Mouse (Mus musculus) midbrain, embryonic 11.5 days (tissue): ENCODE measurements around the gene Hist1h2ai. TPM values are rescaled to one million over a fixed set of nuclear protein-coding genes. Genes with fewer than 3 reads are reported as not detected.
A peak's percentile ranks its signal among the peaks of the same experiment; 100 is the strongest.
"Not testable (repeated sequence)": the region's sequence is repeated elsewhere in the genome, so short reads cannot be mapped to it uniquely, and the experiment has no call there.

Source experiments
- ATAC-seq: fragments of 200-750 bp; cut with Nextera tagmentation; 2 replicates; pipeline ENCODE4 v1.8.0; 2017; ENCODE audit warnings: moderate TSS enrichment, moderate library complexity; ENCODE audit not compliant: low FRiP score
- DNase-seq: peaks from one replicate; pipeline ENCODE4 v3.0.0; 2015; ENCODE audit warnings: low spot score; ENCODE audit errors: missing footprints
- H3K27ac ChIP-seq: fragments of 300-500 bp; sonication (generic); 2 replicates; pipeline ENCODE4 v1.5.1; 2014; ENCODE audit warnings: low read depth, low read length
- H3K27me3 ChIP-seq: fragments of 300-500 bp; sonication (generic); 2 replicates; pipeline ENCODE4 v1.6.1; 2014; ENCODE audit warnings: mild to moderate bottlenecking, low read length, moderate library complexity, mixed read lengths; ENCODE audit not compliant: control insufficient read depth, insufficient read depth
- H3K36me3 ChIP-seq: fragments of 300-500 bp; sonication (generic); 2 replicates; pipeline ENCODE4 v1.6.1; 2014; ENCODE audit warnings: mild to moderate bottlenecking, low read length, moderate library complexity, mixed read lengths; ENCODE audit not compliant: control insufficient read depth, insufficient read depth
- H3K4me1 ChIP-seq: fragments of 300-500 bp; sonication (generic); 2 replicates; pipeline ENCODE4 v1.6.1; 2014; ENCODE audit warnings: low read length; ENCODE audit not compliant: control insufficient read depth, insufficient read depth
- H3K4me2 ChIP-seq: fragments of 300-500 bp; sonication (generic); 2 replicates; pipeline ENCODE4 v1.6.1; 2014; ENCODE audit warnings: mild to moderate bottlenecking, moderate library complexity
- H3K4me3 ChIP-seq: fragments of 300-500 bp; sonication (generic); 2 replicates; pipeline ENCODE4 v1.5.1; 2014; ENCODE audit warnings: low read depth, low read length
- H3K9ac ChIP-seq: fragments of 300-500 bp; sonication (generic); 2 replicates; pipeline ENCODE4 v1.6.1; 2014; ENCODE audit warnings: low read length
- H3K9me3 ChIP-seq: fragments of 300-500 bp; sonication (generic); 2 replicates; pipeline ENCODE4 v1.6.1; 2016; ENCODE audit warnings: low read length; ENCODE audit not compliant: control insufficient read depth
- WGBS: fragments of 180-500 bp; shearing (Covaris S2); extraction: QIAGEN DNeasy Blood & Tissue Kit; methylation state at CpG from one replicate; pipeline ENCODE4 v1.1.7; 2014; 5-methylcytosine and 5-hydroxymethylcytosine counted together
- polyA plus RNA-seq: library from polyadenylated mRNA; unstranded; fragments of >200 nt; fragmentation: Nextera tagmentation; extraction: Ambion mirVana; gene quantifications from 2 replicates; pipeline ENCODE4 v1.2.1, GENCODE M21; 2014

The Hist1h2ai gene
- polyA plus RNA-seq, 1 experiment from 2014 or later, result 19.8 TPM

- Histone ChIP-seq H3K4me3 (peak overlapping the region; percentile 44), H3K4me1 (peaks cover 16% of the 10 kb centered on the region), H3K9me3 (no peaks in the 10 kb centered on the region), H3K4me2 (peak overlapping the region; percentile 80), H3K27ac (peak overlapping the region; percentile 92), H3K36me3 (no peaks in the 10 kb centered on the region), H3K9ac (peak overlapping the region; percentile 75), H3K27me3 (no peaks in the 10 kb centered on the region)
- ATAC-seq (no peak), DNase-seq (peak; percentile 94)
- under 1% methylated on average over 22 of the region's 22 CpGs for whole genome bisulfite sequencing
Measured at GRCm38 (mm10) chr13:21715131-21715863, 925 bp upstream of the Hist1h2ai start.

DNA sequence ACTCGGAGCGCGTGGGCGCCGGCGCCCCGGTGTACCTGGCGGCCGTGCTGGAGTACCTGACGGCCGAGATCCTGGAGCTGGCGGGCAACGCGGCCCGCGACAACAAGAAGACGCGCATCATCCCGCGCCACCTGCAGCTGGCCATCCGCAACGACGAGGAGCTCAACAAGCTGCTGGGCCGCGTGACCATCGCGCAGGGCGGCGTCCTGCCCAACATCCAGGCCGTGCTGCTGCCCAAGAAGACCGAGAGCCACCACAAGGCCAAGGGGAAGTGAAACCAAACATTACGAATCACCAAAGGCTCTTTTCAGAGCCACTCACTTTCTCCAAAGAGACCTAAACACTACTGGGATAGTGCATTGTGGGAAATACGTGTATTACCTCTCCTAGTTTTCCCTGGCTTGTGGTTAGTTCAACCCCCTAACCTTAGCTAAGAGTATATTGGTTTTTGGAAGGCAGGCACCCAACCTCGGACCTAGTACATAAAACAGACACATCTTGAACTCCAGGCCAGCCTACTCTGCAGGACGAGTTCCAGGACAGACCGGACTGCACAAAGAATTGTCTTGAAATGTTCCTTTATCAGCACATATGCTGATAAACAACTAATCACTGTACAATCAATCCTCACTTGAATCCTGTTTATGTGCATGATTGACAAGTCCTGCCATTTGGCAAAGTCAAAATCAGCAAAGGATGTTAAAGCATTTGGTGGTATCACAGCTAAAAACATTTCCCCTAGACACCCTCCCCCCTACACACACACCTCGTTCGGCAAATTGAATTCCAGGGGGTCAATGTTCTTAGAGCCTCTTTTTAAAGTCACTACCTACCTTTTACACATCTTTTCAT is 544 bp downstream of the Hist1h2ai start:
- peak overlapping the region; percentile 94 for H3K27ac ChIP-seq
- WGBS, result 1% methylated on average over 9 of the region's 38 CpGs
- DNase-seq (peak; percentile 97), ATAC-seq (peak; percentile 28; the same call in 1 of the 2 replicates)
- H3K9ac ChIP-seq, result peak overlapping the region; percentile 84
- peak overlapping the region; percentile 44 for H3K4me3 ChIP-seq
- not testable (repeated sequence) for H3K9me3 ChIP-seq, H3K27me3 ChIP-seq, H3K36me3 ChIP-seq
- H3K4me1 ChIP-seq, result peaks cover 18% of the 10 kb centered on the region
- H3K4me2 ChIP-seq, result peak overlapping the region; percentile 89

DNA sequence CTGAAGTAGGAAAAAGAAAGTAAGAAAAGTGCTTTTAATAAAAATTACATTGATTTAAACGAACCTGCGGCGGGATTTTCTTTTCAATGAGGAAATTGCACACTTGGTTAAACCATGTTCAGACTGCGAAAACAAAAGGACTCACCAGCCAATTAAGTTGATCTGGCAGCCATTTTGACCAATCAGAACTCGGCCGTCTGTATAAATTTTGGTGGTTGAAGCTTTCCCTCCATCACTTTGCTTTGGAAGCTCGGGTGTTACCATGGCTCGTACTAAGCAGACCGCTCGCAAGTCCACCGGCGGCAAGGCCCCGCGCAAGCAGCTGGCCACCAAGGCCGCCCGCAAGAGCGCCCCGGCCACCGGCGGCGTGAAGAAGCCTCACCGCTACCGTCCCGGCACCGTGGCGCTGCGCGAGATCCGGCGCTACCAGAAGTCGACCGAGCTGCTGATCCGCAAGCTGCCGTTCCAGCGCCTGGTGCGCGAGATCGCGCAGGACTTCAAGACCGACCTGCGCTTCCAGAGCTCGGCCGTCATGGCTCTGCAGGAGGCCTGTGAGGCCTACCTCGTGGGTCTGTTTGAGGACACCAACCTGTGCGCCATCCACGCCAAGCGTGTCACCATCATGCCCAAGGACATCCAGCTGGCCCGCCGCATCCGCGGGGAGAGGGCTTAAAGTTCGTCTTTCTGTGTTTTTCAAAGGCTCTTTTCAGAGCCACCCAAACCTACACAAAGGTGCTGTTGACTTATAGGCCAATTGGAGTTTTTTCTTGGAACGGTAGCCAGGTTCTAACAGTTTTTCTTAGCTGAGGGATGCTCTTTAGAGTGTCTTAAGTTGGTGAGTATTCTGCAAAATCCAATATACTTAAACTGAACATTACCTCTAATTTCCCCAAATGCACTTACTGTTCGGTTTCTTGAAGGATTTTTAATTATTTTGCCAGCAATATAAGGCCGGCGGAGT is 1.5 kb downstream of the Hist1h2ai start, which contains the start of gene Hist1h3h:
TSS of gene Hist1h3h (plus strand) at position 263 of the 961 bp plus-strand sequence.
- not testable (repeated sequence) for H3K36me3 ChIP-seq, H3K9me3 ChIP-seq, H3K27me3 ChIP-seq
- peak within 1 kb of the TSS; percentile 84 for H3K9ac ChIP-seq
- under 1% methylated on average over 25 of the region's 56 CpGs for WGBS
- H3K4me3 ChIP-seq, result peak within 1 kb of the TSS; percentile 44
- peak within 1 kb of the TSS; percentile 89 for H3K4me2 ChIP-seq
- peaks cover 20% of the 10 kb centered on the region for H3K4me1 ChIP-seq
- ATAC-seq, result peak; percentile 54
- DNase-seq, result peak; percentile 99
- peak within 1 kb of the TSS; percentile 94 for H3K27ac ChIP-seq

GRCm38 (mm10) chr13:21718381-21719080 is 2.3 kb downstream of the Hist1h2ai start:
- DNase-seq (peak; percentile 93), ATAC-seq (no peak)
- Histone ChIP-seq H3K27ac (peak overlapping the region; percentile 88), H3K9ac (peak overlapping the region; percentile 77), H3K36me3 (no peaks in the 10 kb centered on the region), H3K9me3 (no peaks in the 10 kb centered on the region), H3K4me2 (peak overlapping the region; percentile 70), H3K4me3 (peak overlapping the region; percentile 32), H3K4me1 (peaks cover 22% of the 10 kb centered on the region), H3K27me3 (no peaks in the 10 kb centered on the region)
- WGBS, result 57% methylated on average over 4 of the region's 4 CpGs

DNA sequence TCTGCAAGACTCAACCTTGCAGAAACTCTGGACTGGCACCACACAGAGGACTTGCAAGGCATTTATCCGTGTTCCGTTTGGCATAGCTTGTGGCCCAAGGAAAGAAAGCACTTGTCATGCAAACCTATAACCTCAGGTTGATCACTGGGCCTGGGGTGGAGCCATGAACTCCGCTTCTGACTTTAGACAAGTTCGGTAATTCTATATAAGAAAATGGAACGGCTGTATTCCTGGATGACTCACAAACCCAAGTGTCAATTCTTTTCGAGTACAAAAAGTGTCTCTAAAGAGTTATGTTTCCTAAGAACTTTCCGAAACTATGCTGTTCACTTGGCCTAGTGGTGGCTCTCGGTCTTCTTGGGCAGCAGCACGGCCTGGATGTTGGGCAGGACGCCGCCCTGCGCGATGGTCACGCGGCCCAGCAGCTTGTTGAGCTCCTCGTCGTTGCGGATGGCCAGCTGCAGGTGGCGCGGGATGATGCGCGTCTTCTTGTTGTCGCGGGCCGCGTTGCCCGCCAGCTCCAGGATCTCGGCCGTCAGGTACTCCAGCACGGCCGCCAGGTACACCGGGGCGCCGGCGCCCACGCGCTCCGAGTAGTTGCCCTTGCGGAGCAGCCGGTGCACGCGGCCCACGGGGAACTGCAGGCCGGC is 5.0 kb downstream of the Hist1h2ai start:
- Histone ChIP-seq H3K4me3 (peak overlapping the region; percentile 28), H3K4me2 (peak overlapping the region; percentile 49), H3K4me1 (peaks cover 14% of the 10 kb centered on the region), H3K27ac (peak overlapping the region; percentile 94), H3K9ac (peak overlapping the region; percentile 76)
- DNase-seq (peak; percentile 90), ATAC-seq (peak; percentile 18)
- 3% methylated on average over 17 of the region's 44 CpGs for WGBS
- not testable (repeated sequence) for H3K9me3 ChIP-seq, H3K27me3 ChIP-seq, H3K36me3 ChIP-seq

- H3K27me3 ChIP-seq, H3K36me3 ChIP-seq, H3K9me3 ChIP-seq: not testable (repeated sequence)
- DNase-seq (peak; percentile 98), ATAC-seq (peak; percentile 94)
- Histone ChIP-seq H3K4me1 (peaks cover 12% of the 10 kb centered on the region), H3K9ac (peak within 1 kb of the TSS; percentile 76), H3K27ac (peak within 1 kb of the TSS; percentile 94), H3K4me3 (peak within 1 kb of the TSS; percentile 28), H3K4me2 (peak within 1 kb of the TSS; percentile 49)
- WGBS, result 0% methylated on average over 37 of the region's 37 CpGs
Measured at GRCm38 (mm10) chr13:21721757-21722372, 5.6 kb downstream of the Hist1h2ai start, which contains the start of gene Hist1h2bm. Hist1h2bm (plus strand) TSS chr13:21722044.

- WGBS, result 3% methylated on average over 11 of the region's 11 CpGs
- DNase-seq (peak; percentile 95), ATAC-seq (peak; percentile 34)
- Histone ChIP-seq H3K27me3 (no peaks in the 10 kb centered on the region), H3K4me2 (peak overlapping the region; percentile 49), H3K9ac (peak overlapping the region; percentile 58), H3K4me3 (peak overlapping the region; percentile 28), H3K27ac (peak overlapping the region; percentile 94), H3K36me3 (no peaks in the 10 kb centered on the region), H3K9me3 (no peaks in the 10 kb centered on the region), H3K4me1 (peaks cover 18% of the 10 kb centered on the region)
Measured at GRCm38 (mm10) chr13:21722373-21722925, 6.2 kb downstream of the Hist1h2ai start.
